17 mouse cellular contexts compared by ENCODE assay signal in genomic region chr10:17729476-17729875, GRCm38 (mm10). TPM values are rescaled to one million over a fixed set of nuclear protein-coding genes. Genes with fewer than 3 reads are reported as not detected.
A peak's percentile ranks its signal among the peaks of the same experiment; 100 is the strongest.
DNase-seq lines count a peak whose midpoint lies in the region; ATAC-seq and TF ChIP-seq lines count a peak whose summit lies in the region.
"Had no signal": no experiment of that assay in that cellular context is flagged by ENCODE, and none has a peak within 500 bp of the region (broad histone marks: within the 10 kb centered on the region; RNA-seq: fewer than 3 reads in every experiment).

No protein-coding gene starts in this region.

- no peak for ATAC-seq in forebrain, embryonic 14.5 days
- ATAC-seq in midbrain, embryonic 14.5 days (ENCODE audit: low FRiP score, low TSS enrichment): no peak
- ATAC-seq in midbrain, postnatal 0 days (ENCODE audit: low FRiP score): no peak
- ATAC-seq: forebrain, embryonic 15.5 days had no signal

- no peaks in the 10 kb centered on the region for H3K27me3 ChIP-seq in forebrain, embryonic 14.5 days (replicated peaks; ENCODE audit: control insufficient read depth, insufficient read depth, low read length)
- no peaks in the 10 kb centered on the region for H3K27me3 ChIP-seq in forebrain, embryonic 10.5 days (ENCODE audit: poor library complexity, severe bottlenecking)
- H3K27me3 ChIP-seq in midbrain, embryonic 14.5 days (ENCODE audit: control insufficient read depth, insufficient read depth, low read length): no peaks in the 10 kb centered on the region
- H3K27me3 ChIP-seq in midbrain, postnatal 0 days (ENCODE audit: insufficient read depth, low read length): no peaks in the 10 kb centered on the region
- H3K27me3 ChIP-seq: forebrain, embryonic 15.5 days; heart, embryonic 15.5 days; hindbrain, embryonic 13.5 days had no signal

- no peak overlapping the region for H3K4me2 ChIP-seq in forebrain, embryonic 14.5 days (ENCODE audit: low read length)
- H3K4me2 ChIP-seq in midbrain, embryonic 14.5 days (ENCODE audit: low read length): no peak overlapping the region
- no peak overlapping the region for H3K4me2 ChIP-seq in midbrain, postnatal 0 days (ENCODE audit: low read depth, low read length, poor library complexity, severe bottlenecking)
- H3K4me2 ChIP-seq: forebrain, embryonic 15.5 days; heart, embryonic 11.5 days; heart, embryonic 15.5 days; hindbrain, embryonic 13.5 days had no signal

- no peak overlapping the region for H3K9ac ChIP-seq in forebrain, embryonic 14.5 days (ENCODE audit: low read length)
- H3K9ac ChIP-seq in midbrain, embryonic 14.5 days (replicated peaks; ENCODE audit: low read length): no peak overlapping the region
- H3K9ac ChIP-seq in midbrain, postnatal 0 days (replicated peaks; ENCODE audit: low read length, poor library complexity, severe bottlenecking): no peak overlapping the region
- H3K9ac ChIP-seq: forebrain, embryonic 15.5 days; heart, embryonic 15.5 days; hindbrain, embryonic 13.5 days had no signal

- DNase-seq in cerebellum, adult 11-12 months: peak; percentile 15
- DNase-seq in cerebellum, postnatal 25 days: no peak
- DNase-seq in forebrain, embryonic 14.5 days (ENCODE audit: low spot score): peak; percentile 30
- DNase-seq in forebrain, embryonic 10.5 days (ENCODE audit: extremely low spot score, low spot score): no peak
- DNase-seq in midbrain, embryonic 14.5 days: peak; percentile 11
- no peak for DNase-seq in midbrain, postnatal 0 days (ENCODE audit: low spot score)
- DNase-seq in induced T-regulatory cell, adult 2 months (ENCODE audit: low read depth): peak; percentile 14
- no peak for DNase-seq in lung, postnatal 10 days
- DNase-seq: adrenal gland, postnatal 10 days; gastrocnemius, postnatal 36 days; heart, adult 18-20 months; heart, postnatal 14 days; kidney, adult 18-20 months had no signal

- H3K36me3 ChIP-seq in forebrain, embryonic 14.5 days (ENCODE audit: control insufficient read depth, insufficient read depth, low read length): no peaks in the 10 kb centered on the region
- H3K36me3 ChIP-seq in forebrain, embryonic 10.5 days (replicated peaks): peaks cover under 1% of the 10 kb centered on the region
- H3K36me3 ChIP-seq in midbrain, embryonic 14.5 days (ENCODE audit: control insufficient read depth, insufficient read depth, low read length): no peaks in the 10 kb centered on the region
- no peaks in the 10 kb centered on the region for H3K36me3 ChIP-seq in midbrain, postnatal 0 days (ENCODE audit: insufficient read depth, low read length)
- H3K36me3 ChIP-seq: forebrain, embryonic 15.5 days; heart, embryonic 15.5 days; hindbrain, embryonic 13.5 days had no signal

- peaks cover 21% of the 10 kb centered on the region for H3K4me1 ChIP-seq in forebrain, embryonic 14.5 days (ENCODE audit: control insufficient read depth, insufficient read depth, low read length)
- peaks cover 48% of the 10 kb centered on the region for H3K4me1 ChIP-seq in forebrain, embryonic 10.5 days
- H3K4me1 ChIP-seq in midbrain, embryonic 14.5 days (ENCODE audit: control insufficient read depth, insufficient read depth, low read length): peaks cover 22% of the 10 kb centered on the region
- H3K4me1 ChIP-seq in midbrain, postnatal 0 days (ENCODE audit: insufficient read depth, low read length): peaks cover 3% of the 10 kb centered on the region; the same call in 1 of the 2 replicates

- no peak for TF ChIP-seq CTCF in midbrain, postnatal 0 days (IDR thresholded peaks at IDR 0.05)

- H3K4me3 ChIP-seq in forebrain, embryonic 14.5 days (ENCODE audit: low read depth, low read length): no peak overlapping the region
- no peak overlapping the region for H3K4me3 ChIP-seq in forebrain, embryonic 10.5 days
- no peak overlapping the region for H3K4me3 ChIP-seq in midbrain, embryonic 14.5 days (replicated peaks; ENCODE audit: low read depth, low read length)
- H3K4me3 ChIP-seq in midbrain, postnatal 0 days (ENCODE audit: low read depth, low read length): no peak overlapping the region
- H3K4me3 ChIP-seq: forebrain, embryonic 15.5 days; heart, embryonic 15.5 days; hindbrain, embryonic 13.5 days had no signal

- H3K27ac ChIP-seq in forebrain, embryonic 14.5 days (ENCODE audit: low read depth, low read length): no peak overlapping the region
- no peak overlapping the region for H3K27ac ChIP-seq in forebrain, embryonic 10.5 days
- H3K27ac ChIP-seq in midbrain, embryonic 14.5 days (replicated peaks; ENCODE audit: low read depth, low read length): no peak overlapping the region
- no peak overlapping the region for H3K27ac ChIP-seq in midbrain, postnatal 0 days (ENCODE audit: low read depth, low read length)
- H3K27ac ChIP-seq: forebrain, embryonic 15.5 days; heart, embryonic 15.5 days; hindbrain, embryonic 13.5 days had no signal

- H3K9me3 ChIP-seq in forebrain, embryonic 14.5 days (replicated peaks; ENCODE audit: control insufficient read depth, low read length): no peaks in the 10 kb centered on the region
- no peaks in the 10 kb centered on the region for H3K9me3 ChIP-seq in forebrain, embryonic 10.5 days
- H3K9me3 ChIP-seq in midbrain, embryonic 14.5 days (ENCODE audit: control insufficient read depth, low read length): no peaks in the 10 kb centered on the region
- no peaks in the 10 kb centered on the region for H3K9me3 ChIP-seq in midbrain, postnatal 0 days (ENCODE audit: low read length)
- H3K9me3 ChIP-seq: forebrain, embryonic 15.5 days; heart, embryonic 15.5 days; hindbrain, embryonic 13.5 days had no signal

- 83% methylated on average over 6 of the region's 6 CpGs for WGBS in forebrain, embryonic 14.5 days
- 93% methylated on average over 6 of the region's 6 CpGs for WGBS in forebrain, embryonic 10.5 days
- WGBS in midbrain, embryonic 14.5 days: 68% methylated on average over 6 of the region's 6 CpGs
- WGBS in midbrain, postnatal 0 days: 60% methylated on average over 6 of the region's 6 CpGs

RNA-seq across cellular contexts. Expression of gene Cited2, which starts 6.5 kb away (rescaled TPM):
- 50.8 and 62.7 TPM in 2 replicates for polyA plus RNA-seq in forebrain, embryonic 14.5 days (2014; fragmentation: Nextera tagmentation; extraction: Ambion mirVana)
- 32.5 and 32.8 TPM in 2 replicates for polyA plus RNA-seq in forebrain, embryonic 10.5 days (2016; fragmentation: Nextera tagmentation; extraction: Ambion mirVana)
- 71.2 and 71.7 TPM in 2 replicates for polyA plus RNA-seq in midbrain, embryonic 14.5 days (2014; fragmentation: Nextera tagmentation; extraction: Ambion mirVana)
- 72.1 and 107 TPM in 2 replicates for total RNA-seq in midbrain, postnatal 0 days (2014; rRNA removed)
- 44.6 and 48.2 TPM in 2 replicates for polyA plus RNA-seq in midbrain, postnatal 0 days (2015; fragmentation: Nextera tagmentation; extraction: Ambion mirVana)

Comparison
In these comparisons a context has a peak if more than half of its experiments do, and no peak if none do; other contexts are left out.
1. DNase-seq: peak in cerebellum, adult 11-12 months (single experiment), forebrain, embryonic 14.5 days (single experiment), midbrain, embryonic 14.5 days (single experiment) and induced T-regulatory cell, adult 2 months (single experiment); none in cerebellum, postnatal 25 days (0 of 2), forebrain, embryonic 10.5 days (single experiment), midbrain, postnatal 0 days (single experiment) and lung, postnatal 10 days (single experiment).